Mouse (Mus musculus) testis, adult 2 months (tissue): Measurements from ENCODE around the gene Fhl2.

Experiments
- CTCF ChIP-seq: fragments of 200-500 bp; IDR thresholded peaks from 2 replicates; pipeline ENCODE4 v1.5.1; 2012; ENCODE audit warnings: low read depth, mild to moderate bottlenecking, inconsistent platforms, low read length, moderate library complexity; ENCODE audit not compliant: control insufficient read depth, insufficient read depth, insufficient replicate concordance
- POLR2A ChIP-seq: fragments of 200-500 bp; IDR thresholded peaks from 2 replicates; pipeline ENCODE4 v1.6.1; 2012; ENCODE audit warnings: low read depth, mild to moderate bottlenecking, inconsistent platforms, low read length, moderate library complexity; ENCODE audit not compliant: control insufficient read depth

GRCm38 (mm10) chr1:43239796-43240313 lies 43.1 kb upstream of the Fhl2 start:
- no peak for TF ChIP-seq CTCF
- no peak for TF ChIP-seq POLR2A
